Mouse (Mus musculus) heart, embryonic 11.5 days (tissue): ENCODE data around the gene Dgkg. TPM values are rescaled to one million over a fixed set of nuclear protein-coding genes. Genes with fewer than 3 reads are reported as not detected.
A peak's percentile ranks its signal among the peaks of the same experiment; 100 is the strongest.

Experiments used
- ATAC-seq: fragments of 200-750 bp; cut with Nextera tagmentation; replicated peaks from 2 replicates; pipeline ENCODE4 v1.8.0; 2017; ENCODE audit warnings: moderate library complexity; ENCODE audit not compliant: insufficient number of reproducible peaks, low FRiP score, low TSS enrichment
- H3K27ac ChIP-seq: fragments of 300-500 bp; sonication (generic); 2 replicates; pipeline ENCODE4 v1.5.1; 2014; ENCODE audit warnings: mild to moderate bottlenecking, low read depth, low read length
- H3K27me3 ChIP-seq: fragments of 300-500 bp; sonication (generic); 2 replicates; pipeline ENCODE4 v1.6.1; 2014; ENCODE audit warnings: mild to moderate bottlenecking, low read length, mixed read lengths; ENCODE audit not compliant: control insufficient read depth, insufficient read depth
- H3K36me3 ChIP-seq: fragments of 300-500 bp; sonication (generic); 2 replicates; pipeline ENCODE4 v1.6.1; 2014; ENCODE audit warnings: mild to moderate bottlenecking, low read length, moderate library complexity, mixed read lengths; ENCODE audit not compliant: control insufficient read depth, insufficient read depth
- H3K4me1 ChIP-seq: fragments of 300-500 bp; sonication (generic); 2 replicates; pipeline ENCODE4 v1.6.1; 2014; ENCODE audit warnings: low read length; ENCODE audit not compliant: control insufficient read depth, insufficient read depth
- H3K4me2 ChIP-seq: fragments of 300-500 bp; sonication (generic); 2 replicates; pipeline ENCODE4 v1.6.1; 2014; ENCODE audit warnings: mild to moderate bottlenecking, moderate library complexity
- H3K4me3 ChIP-seq: fragments of 300-500 bp; sonication (generic); 2 replicates; pipeline ENCODE4 v1.5.1; 2014; ENCODE audit warnings: low read depth, low read length
- H3K9ac ChIP-seq: fragments of 300-500 bp; sonication (generic); 2 replicates; pipeline ENCODE4 v1.6.1; 2014; ENCODE audit warnings: mild to moderate bottlenecking, low read depth, low read length, moderate library complexity
- H3K9me3 ChIP-seq: fragments of 300-500 bp; sonication (generic); replicated peaks from 2 replicates; pipeline ENCODE4 v1.6.1; 2016; ENCODE audit warnings: low read length; ENCODE audit not compliant: control insufficient read depth
- WGBS: fragments of 180-500 bp; shearing (Covaris S2); extraction: QIAGEN DNeasy Blood & Tissue Kit; methylation state at CpG from one replicate; pipeline ENCODE4 v1.1.7; 2014; ENCODE audit not compliant: insufficient replicate concordance; 5-methylcytosine and 5-hydroxymethylcytosine counted together
- polyA plus RNA-seq: library from polyadenylated mRNA; unstranded; fragments of >200 nt; fragmentation: Nextera tagmentation; extraction: Ambion mirVana; gene quantifications from 2 replicates; pipeline ENCODE4 v1.2.1, GENCODE M21; 2014

Gene Dgkg
- polyA plus RNA-seq, 1 experiment from 2014 or later, result 0.44 TPM

GRCm38 (mm10) chr16:22552351-22552750 is 104.7 kb downstream of the Dgkg start:
- no peaks in the 10 kb centered on the region for H3K36me3 ChIP-seq
- no peak for ATAC-seq
- no peak overlapping the region for H3K4me2 ChIP-seq
- no peak overlapping the region for H3K9ac ChIP-seq
- H3K4me3 ChIP-seq, result no peak overlapping the region
- 33% methylated on average over 9 of the region's 9 CpGs for WGBS
- no peak overlapping the region for H3K27ac ChIP-seq
- H3K9me3 ChIP-seq, result no peaks in the 10 kb centered on the region
- H3K27me3 ChIP-seq, result no peaks in the 10 kb centered on the region
- peaks cover 32% of the 10 kb centered on the region for H3K4me1 ChIP-seq

GRCm38 (mm10) chr16:22551231-22552000 is 105.6 kb downstream of the Dgkg start:
- Histone ChIP-seq H3K4me3 (no peak overlapping the region), H3K9ac (0 out of 2 replicates have a peak overlapping the region, but pooled peaks have one; percentile 22), H3K36me3 (no peaks in the 10 kb centered on the region), H3K4me1 (peaks cover 32% of the 10 kb centered on the region), H3K27me3 (no peaks in the 10 kb centered on the region), H3K9me3 (no peaks in the 10 kb centered on the region), H3K27ac (no peak overlapping the region), H3K4me2 (0 out of 2 replicates have a peak overlapping the region, but pooled peaks have one; percentile 16)
- WGBS, result 19% methylated on average over 11 of the region's 11 CpGs
- ATAC-seq, result no peak

GRCm38 (mm10) chr16:22549346-22549745 is 107.7 kb downstream of the Dgkg start:
- H3K27ac ChIP-seq, result no peak overlapping the region
- no peaks in the 10 kb centered on the region for H3K9me3 ChIP-seq
- ATAC-seq, result no peak
- H3K4me3 ChIP-seq, result peak overlapping the region; percentile 43
- H3K36me3 ChIP-seq, result no peaks in the 10 kb centered on the region
- no peaks in the 10 kb centered on the region for H3K27me3 ChIP-seq
- H3K4me1 ChIP-seq, result peaks cover 39% of the 10 kb centered on the region
- H3K4me2 ChIP-seq, result peak overlapping the region; percentile 63
- no peak overlapping the region; the same call in 1 of the 2 replicates for H3K9ac ChIP-seq
- WGBS, result 49% methylated on average over 5 of the region's 5 CpGs

GRCm38 (mm10) chr16:22548167-22549080 is 108.6 kb downstream of the Dgkg start:
- peak overlapping the region; percentile 67 for H3K9ac ChIP-seq
- H3K4me2 ChIP-seq, result peak overlapping the region; percentile 63
- H3K4me3 ChIP-seq, result peak overlapping the region; percentile 43
- H3K27me3 ChIP-seq, result no peaks in the 10 kb centered on the region
- H3K36me3 ChIP-seq, result no peaks in the 10 kb centered on the region
- peak overlapping the region; percentile 62 for H3K27ac ChIP-seq
- H3K4me1 ChIP-seq, result peaks cover 38% of the 10 kb centered on the region
- peak; percentile 58; the same call in 1 of the 2 replicates for ATAC-seq
- WGBS, result 7% methylated on average over 26 of the region's 26 CpGs
- no peaks in the 10 kb centered on the region for H3K9me3 ChIP-seq

- Histone ChIP-seq H3K36me3 (no peaks in the 10 kb centered on the region), H3K27ac (peak overlapping the region; percentile 62; the same call in 1 of the 2 replicates), H3K27me3 (no peaks in the 10 kb centered on the region), H3K9ac (no peak overlapping the region; the same call in 1 of the 2 replicates), H3K9me3 (no peaks in the 10 kb centered on the region), H3K4me3 (no peak overlapping the region), H3K4me2 (peak overlapping the region; percentile 63), H3K4me1 (peaks cover 38% of the 10 kb centered on the region)
- 58% methylated on average over 10 of the region's 10 CpGs for WGBS
- ATAC-seq, result no peak
These were observed 109.3 kb downstream of the Dgkg start for GRCm38 (mm10) chr16:22547741-22548140.

GRCm38 (mm10) chr16:22545799-22546198 is 111.2 kb downstream of the Dgkg start:
- no peak for ATAC-seq
- Histone ChIP-seq H3K9me3 (no peaks in the 10 kb centered on the region), H3K27me3 (no peaks in the 10 kb centered on the region), H3K4me1 (peaks cover 21% of the 10 kb centered on the region), H3K4me2 (no peak overlapping the region), H3K4me3 (no peak overlapping the region), H3K36me3 (no peaks in the 10 kb centered on the region), H3K9ac (0 out of 2 replicates have a peak overlapping the region, but pooled peaks have one; percentile 18), H3K27ac (peak overlapping the region; percentile 32; the same call in 1 of the 2 replicates)
- WGBS, result 76% methylated on average over 8 of the region's 8 CpGs

- Histone ChIP-seq H3K9ac (peak overlapping the region; percentile 18; the same call in 1 of the 2 replicates), H3K4me3 (no peak overlapping the region), H3K4me2 (no peak overlapping the region; the same call in 1 of the 2 replicates), H3K36me3 (no peaks in the 10 kb centered on the region), H3K9me3 (no peaks in the 10 kb centered on the region), H3K27ac (peak overlapping the region; percentile 32; the same call in 1 of the 2 replicates), H3K27me3 (no peaks in the 10 kb centered on the region), H3K4me1 (peaks cover 19% of the 10 kb centered on the region)
- WGBS, result 24% methylated on average over 3 of the region's 3 CpGs
- ATAC-seq, result no peak
These were observed 111.9 kb downstream of the Dgkg start for GRCm38 (mm10) chr16:22545016-22545561.

- Histone ChIP-seq H3K27me3 (no peaks in the 10 kb centered on the region), H3K27ac (peak overlapping the region; percentile 84), H3K4me3 (no peak overlapping the region), H3K9me3 (no peaks in the 10 kb centered on the region), H3K36me3 (no peaks in the 10 kb centered on the region), H3K4me2 (no peak overlapping the region), H3K4me1 (peaks cover 14% of the 10 kb centered on the region), H3K9ac (no peak overlapping the region)
- WGBS, result 35% methylated on average over 6 of the region's 6 CpGs
- ATAC-seq, result peak; percentile 58
These were observed 114.3 kb downstream of the Dgkg start for GRCm38 (mm10) chr16:22542691-22543141.
